Mouse (Mus musculus) neural tube, embryonic 12.5 days (tissue): ENCODE data around the gene Glis2. TPM values are rescaled to one million over a fixed set of nuclear protein-coding genes. Genes with fewer than 3 reads are reported as not detected.

Source experiments
- ATAC-seq: fragments of 200-750 bp; cut with Nextera tagmentation; 2 replicates; pipeline ENCODE4 v1.8.0; 2017; ENCODE audit warnings: low read depth, mild to moderate bottlenecking, moderate TSS enrichment, moderate library complexity; ENCODE audit not compliant: low FRiP score
- H3K27ac ChIP-seq: fragments of 300-500 bp; sonication (generic); 2 replicates; pipeline ENCODE4 v1.5.1; 2016
- H3K27me3 ChIP-seq: fragments of 300-500 bp; sonication (generic); replicated peaks from 2 replicates; pipeline ENCODE4 v1.6.1; 2016; ENCODE audit warnings: mild to moderate bottlenecking
- H3K36me3 ChIP-seq: fragments of 300-500 bp; sonication (generic); 2 replicates; pipeline ENCODE4 v1.6.1; 2016; ENCODE audit warnings: mild to moderate bottlenecking
- H3K4me1 ChIP-seq: fragments of 300-500 bp; sonication (generic); 2 replicates; pipeline ENCODE4 v1.6.1; 2016
- H3K4me2 ChIP-seq: fragments of 300-500 bp; sonication (generic); replicated peaks from 2 replicates; pipeline ENCODE4 v1.6.1; 2016; ENCODE audit warnings: mild to moderate bottlenecking
- H3K4me3 ChIP-seq: fragments of 300-500 bp; sonication (generic); 2 replicates; pipeline ENCODE4 v1.5.1; 2016
- H3K9ac ChIP-seq: fragments of 300-500 bp; sonication (generic); 2 replicates; pipeline ENCODE4 v1.6.1; 2016; ENCODE audit warnings: mild to moderate bottlenecking
- H3K9me3 ChIP-seq: fragments of 300-500 bp; sonication (generic); 2 replicates; pipeline ENCODE4 v1.6.1; 2016; ENCODE audit warnings: mild to moderate bottlenecking
- WGBS: fragments of 180-500 bp; shearing (Covaris S2); methylation state at CpG from one replicate; pipeline ENCODE4 v1.1.7; 2016; 5-methylcytosine and 5-hydroxymethylcytosine counted together
- polyA plus RNA-seq: library from polyadenylated mRNA; unstranded; fragments of >200 nt; fragmentation: Nextera tagmentation; extraction: Ambion mirVana; gene quantifications from 2 replicates; pipeline ENCODE4 v1.2.1, GENCODE M21; 2016

The Glis2 gene
- polyA plus RNA-seq, 1 experiment from 2014 or later = 36.5 TPM

DNA sequence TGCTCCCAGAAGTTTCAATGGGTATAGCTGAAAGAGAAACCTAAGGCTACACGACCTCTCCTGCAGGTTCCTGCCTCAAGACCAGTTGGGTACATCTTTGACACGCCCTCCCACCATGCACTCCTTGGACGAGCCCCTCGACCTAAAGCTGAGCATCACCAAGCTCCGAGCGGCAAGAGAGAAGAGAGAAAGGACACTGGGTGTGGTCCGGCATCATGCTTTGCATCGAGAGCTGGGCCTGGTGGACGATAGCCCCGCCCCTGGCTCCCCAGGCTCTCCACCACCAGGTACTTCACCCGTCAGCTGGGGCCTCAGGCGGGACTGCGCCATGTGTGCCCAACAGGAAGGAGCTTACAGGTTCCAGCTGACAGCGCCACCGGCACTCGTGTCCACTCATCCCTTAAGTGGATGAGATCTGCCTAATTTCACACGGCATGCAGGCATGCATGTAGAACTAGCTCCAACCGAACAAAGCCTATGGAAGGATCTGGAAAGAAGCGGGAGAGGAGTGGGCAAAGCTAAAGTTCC lies 14.1 kb downstream of the Glis2 start:
- Histone ChIP-seq H3K36me3 (peaks cover 46% of the 10 kb centered on the region), H3K9ac (no peak overlapping the region), H3K27me3 (no peaks in the 10 kb centered on the region), H3K27ac (no peak overlapping the region), H3K9me3 (no peaks in the 10 kb centered on the region), H3K4me1 (peaks cover 40% of the 10 kb centered on the region), H3K4me2 (no peak overlapping the region), H3K4me3 (no peak overlapping the region)
- no peak for ATAC-seq
- 84% methylated on average over 19 of the region's 19 CpGs for WGBS

DNA sequence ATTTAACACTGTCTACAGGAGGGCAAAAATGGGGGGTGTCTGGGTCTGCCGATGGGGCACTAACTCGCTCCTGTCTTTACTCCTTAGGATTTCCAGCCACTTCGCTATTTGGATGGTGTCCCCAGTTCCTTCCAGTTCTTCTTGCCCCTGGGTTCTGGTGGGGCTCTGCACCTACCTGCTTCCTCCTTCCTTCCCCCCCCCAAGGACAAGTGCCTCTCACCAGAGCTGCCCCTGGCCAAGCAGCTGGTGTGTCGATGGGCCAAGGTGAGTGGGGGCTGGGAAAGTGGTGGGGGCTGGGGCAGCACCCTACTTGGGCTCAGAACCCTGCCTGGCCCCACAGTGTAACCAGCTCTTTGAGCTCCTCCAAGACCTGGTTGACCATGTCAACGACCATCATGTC lies 16.7 kb downstream of the Glis2 start:
- no peaks in the 10 kb centered on the region for H3K9me3 ChIP-seq
- H3K4me1 ChIP-seq = peaks cover 14% of the 10 kb centered on the region
- no peak overlapping the region for H3K4me3 ChIP-seq
- no peak overlapping the region for H3K9ac ChIP-seq
- H3K27me3 ChIP-seq = no peaks in the 10 kb centered on the region
- peaks cover 71% of the 10 kb centered on the region for H3K36me3 ChIP-seq
- H3K4me2 ChIP-seq = no peak overlapping the region
- no peak for ATAC-seq
- no peak overlapping the region for H3K27ac ChIP-seq
- 93% methylated on average over 5 of the region's 5 CpGs for WGBS

- peaks cover 9% of the 10 kb centered on the region for H3K4me1 ChIP-seq
- H3K4me3 ChIP-seq = no peak overlapping the region
- WGBS = 97% methylated on average over 7 of the region's 7 CpGs
- no peak overlapping the region for H3K9ac ChIP-seq
- no peaks in the 10 kb centered on the region for H3K9me3 ChIP-seq
- no peak overlapping the region for H3K4me2 ChIP-seq
- H3K27ac ChIP-seq = no peak overlapping the region
- no peaks in the 10 kb centered on the region for H3K27me3 ChIP-seq
- ATAC-seq = no peak
- peaks cover 72% of the 10 kb centered on the region for H3K36me3 ChIP-seq
Observed at GRCm38 (mm10) chr16:4611676-4612075, 17.2 kb downstream of the Glis2 start.

DNA sequence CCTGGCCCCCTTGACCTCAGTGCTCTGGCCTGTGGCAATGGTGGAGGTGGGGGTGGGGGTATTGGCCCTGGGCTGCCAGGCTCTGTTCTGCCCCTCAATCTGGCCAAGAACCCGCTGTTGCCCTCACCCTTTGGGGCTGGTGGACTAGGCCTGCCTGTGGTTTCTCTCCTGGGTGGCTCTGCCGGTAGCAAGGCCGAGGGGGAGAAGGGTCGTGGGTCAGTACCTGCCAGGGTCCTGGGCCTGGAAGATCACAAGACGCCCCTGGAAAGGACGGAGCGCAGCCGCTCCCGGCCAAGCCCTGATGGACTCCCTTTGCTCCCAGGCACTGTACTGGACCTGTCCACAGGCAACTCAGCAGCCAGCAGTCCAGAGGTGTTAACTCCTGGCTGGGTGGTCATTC lies 19.2 kb downstream of the Glis2 start:
- Histone ChIP-seq H3K9me3 (no peaks in the 10 kb centered on the region; the same call in 1 of the 2 replicates), H3K4me3 (no peak overlapping the region), H3K27ac (no peak overlapping the region), H3K9ac (no peak overlapping the region), H3K4me2 (no peak overlapping the region), H3K4me1 (no peaks in the 10 kb centered on the region), H3K27me3 (no peaks in the 10 kb centered on the region), H3K36me3 (peaks cover 83% of the 10 kb centered on the region)
- WGBS = 89% methylated on average over 9 of the region's 9 CpGs
- no peak for ATAC-seq

GRCm38 (mm10) chr16:4614639-4615038 lies 20.1 kb downstream of the Glis2 start:
- Histone ChIP-seq H3K36me3 (peaks cover 78% of the 10 kb centered on the region), H3K4me1 (no peaks in the 10 kb centered on the region), H3K9me3 (no peaks in the 10 kb centered on the region; the same call in 1 of the 2 replicates), H3K9ac (no peak overlapping the region), H3K27ac (no peak overlapping the region), H3K4me3 (no peak overlapping the region), H3K27me3 (no peaks in the 10 kb centered on the region), H3K4me2 (no peak overlapping the region)
- 95% methylated on average over 3 of the region's 3 CpGs for WGBS
- ATAC-seq = no peak

- no peak for ATAC-seq
- H3K4me2 ChIP-seq = no peak overlapping the region
- H3K4me3 ChIP-seq = no peak overlapping the region
- no peaks in the 10 kb centered on the region for H3K27me3 ChIP-seq
- 90% methylated on average over 1 of the region's 1 CpGs for WGBS
- no peak overlapping the region for H3K27ac ChIP-seq
- H3K4me1 ChIP-seq = no peaks in the 10 kb centered on the region
- peaks cover 77% of the 10 kb centered on the region for H3K36me3 ChIP-seq
- no peak overlapping the region for H3K9ac ChIP-seq
- no peaks in the 10 kb centered on the region; the same call in 1 of the 2 replicates for H3K9me3 ChIP-seq
Observed at GRCm38 (mm10) chr16:4615297-4615696, 20.8 kb downstream of the Glis2 start.

DNA sequence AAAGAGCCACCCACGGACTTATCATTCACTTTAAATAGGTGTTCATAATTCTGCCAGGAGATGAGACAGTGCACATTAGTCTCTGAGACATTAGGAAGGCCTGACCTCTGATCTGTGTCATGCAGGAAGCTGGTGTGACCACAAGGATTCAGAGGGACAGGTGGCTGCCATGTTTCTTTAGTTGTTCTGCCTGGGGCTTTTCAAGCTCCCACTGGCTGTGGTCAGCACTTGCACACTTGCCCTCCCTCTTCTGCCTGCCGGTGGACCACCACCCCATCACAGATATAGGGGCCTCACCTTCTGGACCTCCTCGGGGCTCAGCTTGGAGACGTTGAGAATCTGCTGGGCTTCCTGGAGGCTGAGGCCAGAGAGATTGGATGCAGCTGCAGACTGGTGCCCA lies 22.3 kb downstream of the Glis2 start:
- WGBS = 89% methylated on average over 4 of the region's 4 CpGs

DNA sequence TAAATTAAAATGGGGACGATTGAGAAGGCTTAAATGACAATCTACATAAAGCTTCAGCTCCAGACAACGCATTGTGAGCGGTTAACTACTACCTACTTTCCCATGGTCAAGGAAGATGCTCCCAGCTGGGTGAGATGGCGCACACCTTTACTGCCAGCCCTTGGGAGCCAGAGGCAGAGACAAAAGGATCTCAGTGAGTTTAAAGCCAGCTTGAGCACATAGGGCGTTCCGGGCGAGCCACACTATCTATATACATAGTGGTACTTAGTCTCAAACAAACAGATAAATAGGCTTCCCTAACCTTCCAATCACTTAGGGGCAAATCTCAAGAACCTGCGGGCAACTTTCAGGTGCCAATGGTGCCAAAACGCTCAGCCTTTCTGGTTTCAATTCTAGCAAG lies 29.6 kb downstream of the Glis2 start:
- Histone ChIP-seq H3K9ac (peak overlapping the region; percentile 83), H3K4me1 (peaks cover 17% of the 10 kb centered on the region), H3K4me2 (peak overlapping the region; percentile 75), H3K27ac (peak overlapping the region; percentile 60), H3K27me3 (no peaks in the 10 kb centered on the region), H3K36me3 (peaks cover 10% of the 10 kb centered on the region), H3K4me3 (peak overlapping the region; percentile 73), H3K9me3 (no peaks in the 10 kb centered on the region)
- no peak for ATAC-seq
- WGBS = 24% methylated on average over 9 of the region's 9 CpGs

More for the DNA sequence above, 22.3 kb downstream of the Glis2 start:
- Histone ChIP-seq H3K27me3 (no peaks in the 10 kb centered on the region), H3K4me3 (no peak overlapping the region), H3K4me2 (no peak overlapping the region), H3K9me3 (no peaks in the 10 kb centered on the region; the same call in 1 of the 2 replicates), H3K4me1 (no peaks in the 10 kb centered on the region), H3K36me3 (peaks cover 63% of the 10 kb centered on the region), H3K27ac (no peak overlapping the region), H3K9ac (no peak overlapping the region)
- ATAC-seq = no peak

- Histone ChIP-seq H3K27ac (peak within 1 kb of the TSS; percentile 60), H3K4me3 (peak within 1 kb of the TSS; percentile 73), H3K9ac (peak within 1 kb of the TSS; percentile 83), H3K4me1 (peaks cover 17% of the 10 kb centered on the region), H3K36me3 (peaks cover 8% of the 10 kb centered on the region), H3K27me3 (no peaks in the 10 kb centered on the region), H3K4me2 (peak within 1 kb of the TSS; percentile 75), H3K9me3 (no peaks in the 10 kb centered on the region)
- ATAC-seq = peak; percentile 91
- under 1% methylated on average over 56 of the region's 56 CpGs for WGBS
Observed at GRCm38 (mm10) chr16:4624481-4625110, 30.1 kb downstream of the Glis2 start, which contains the start of gene Pam16. Pam16 (minus strand) TSS chr16:4624988.

GRCm38 (mm10) chr16:4627105-4627504 lies 32.6 kb downstream of the Glis2 start:
- Histone ChIP-seq H3K4me3 (no peak overlapping the region), H3K9me3 (no peaks in the 10 kb centered on the region), H3K9ac (no peak overlapping the region), H3K4me2 (no peak overlapping the region), H3K4me1 (peaks cover 17% of the 10 kb centered on the region), H3K36me3 (peaks cover 12% of the 10 kb centered on the region), H3K27ac (no peak overlapping the region), H3K27me3 (no peaks in the 10 kb centered on the region)
- ATAC-seq = no peak
- WGBS = 87% methylated on average over 6 of the region's 6 CpGs

DNA sequence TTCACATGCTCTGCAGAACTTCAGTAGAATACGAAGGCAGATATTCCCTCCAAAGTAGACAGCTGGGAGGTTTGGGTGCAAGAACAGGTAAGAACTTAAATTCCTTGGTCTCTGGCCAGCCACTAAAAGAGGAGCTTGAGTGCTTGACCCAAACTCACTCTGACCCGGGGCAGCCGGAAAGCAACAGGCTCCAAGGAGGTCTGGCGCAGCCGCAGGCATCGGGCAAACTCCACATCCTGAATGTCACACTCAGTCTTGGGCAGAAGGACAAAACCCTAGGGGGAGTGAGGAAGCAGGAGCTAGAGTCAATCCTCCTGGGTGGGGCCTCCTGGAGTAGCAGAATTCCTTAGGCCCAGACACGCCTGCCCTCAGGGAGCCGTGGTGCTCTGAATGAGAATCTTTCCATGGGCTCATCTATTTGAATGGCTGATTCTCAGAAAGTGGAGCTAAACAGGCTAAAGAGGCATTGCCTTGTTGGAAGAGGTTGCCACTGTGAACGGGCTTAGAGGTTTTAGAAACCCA lies 34.4 kb downstream of the Glis2 start:
- 95% methylated on average over 9 of the region's 9 CpGs for WGBS
- Histone ChIP-seq H3K9ac (no peak overlapping the region), H3K27ac (no peak overlapping the region), H3K4me2 (no peak overlapping the region), H3K9me3 (no peaks in the 10 kb centered on the region), H3K27me3 (no peaks in the 10 kb centered on the region), H3K36me3 (peaks cover 26% of the 10 kb centered on the region), H3K4me1 (peaks cover 3% of the 10 kb centered on the region; the same call in 1 of the 2 replicates), H3K4me3 (no peak overlapping the region)
- no peak for ATAC-seq

DNA sequence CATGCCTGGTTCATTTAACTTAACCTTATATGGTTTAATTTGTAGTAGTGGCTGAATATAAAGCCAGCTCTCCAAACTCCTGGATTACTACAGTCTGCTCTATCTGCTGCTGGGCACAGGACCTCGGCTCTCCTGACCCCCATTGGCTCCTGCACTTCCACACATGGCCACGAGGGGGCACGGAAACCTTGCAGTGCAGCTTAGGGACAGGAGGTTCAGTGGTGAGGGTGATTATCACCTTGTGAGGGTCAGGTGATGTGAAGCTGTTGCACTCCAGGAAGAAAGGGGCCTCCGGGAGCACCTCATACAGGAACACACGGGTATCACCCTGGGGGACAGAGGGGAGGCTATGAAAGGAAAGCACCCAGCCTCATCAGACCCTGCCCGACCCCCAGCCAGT lies 35.4 kb downstream of the Glis2 start:
- Histone ChIP-seq H3K9ac (no peak overlapping the region), H3K4me1 (no peaks in the 10 kb centered on the region), H3K36me3 (peaks cover 31% of the 10 kb centered on the region), H3K4me3 (no peak overlapping the region), H3K9me3 (no peaks in the 10 kb centered on the region), H3K27me3 (no peaks in the 10 kb centered on the region), H3K4me2 (no peak overlapping the region), H3K27ac (no peak overlapping the region)
- WGBS = 23% methylated on average over 6 of the region's 6 CpGs
- peak; percentile 64; the same call in 1 of the 2 replicates for ATAC-seq
